Mouse (Mus musculus): ENCODE measurements around the gene Fhit. TPM values are rescaled to one million over a fixed set of nuclear protein-coding genes. Genes with fewer than 3 reads are reported as not detected.
A peak's percentile ranks its signal among the peaks of the same experiment; 100 is the strongest.

The Fhit gene
- total and polyA plus RNA-seq, 2 experiments from 2014 or later, result 9.9 to 11.8 TPM

DNA sequence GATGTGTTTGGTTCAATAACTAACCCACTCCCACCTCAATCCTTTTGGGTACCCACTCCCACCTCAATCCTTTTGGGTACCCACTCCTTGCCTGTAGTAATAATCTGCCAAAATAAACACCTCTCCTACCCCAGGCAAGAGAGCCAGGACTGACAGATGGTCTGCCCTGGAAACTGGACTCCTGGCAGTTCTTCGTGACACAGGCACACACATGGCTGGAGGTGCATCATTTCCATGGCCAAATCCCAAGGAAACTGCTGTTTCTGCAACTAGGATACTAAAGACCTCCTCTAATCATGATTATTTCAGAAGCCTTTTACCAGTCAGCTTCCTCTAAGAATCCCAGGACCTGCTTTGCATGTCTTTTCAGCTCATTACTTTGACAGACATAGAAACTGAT, 756.5 kb downstream of the Fhit start:
- DNase-seq (ENCODE audit: low spot score) (peak; percentile 27), ATAC-seq (ENCODE audit: low FRiP score) (no peak)
- no peak for TF ChIP-seq CTCF (IDR thresholded peaks at IDR 0.05)
- Histone ChIP-seq H3K9ac (replicated peaks; ENCODE audit: low read length, poor library complexity, severe bottlenecking) (no peak overlapping the region), H3K4me1 (ENCODE audit: insufficient read depth, low read length) (no peaks in the 10 kb centered on the region), H3K36me3 (ENCODE audit: insufficient read depth, low read length) (no peaks in the 10 kb centered on the region), H3K4me2 (ENCODE audit: low read depth, low read length, poor library complexity, severe bottlenecking) (no peak overlapping the region), H3K27me3 (ENCODE audit: insufficient read depth, low read length) (no peaks in the 10 kb centered on the region), H3K27ac (ENCODE audit: low read depth, low read length) (no peak overlapping the region), H3K9me3 (ENCODE audit: low read length) (no peaks in the 10 kb centered on the region), H3K4me3 (ENCODE audit: low read depth, low read length) (no peak overlapping the region)
- 72% methylated on average over 1 of the region's 1 CpGs for WGBS

DNA sequence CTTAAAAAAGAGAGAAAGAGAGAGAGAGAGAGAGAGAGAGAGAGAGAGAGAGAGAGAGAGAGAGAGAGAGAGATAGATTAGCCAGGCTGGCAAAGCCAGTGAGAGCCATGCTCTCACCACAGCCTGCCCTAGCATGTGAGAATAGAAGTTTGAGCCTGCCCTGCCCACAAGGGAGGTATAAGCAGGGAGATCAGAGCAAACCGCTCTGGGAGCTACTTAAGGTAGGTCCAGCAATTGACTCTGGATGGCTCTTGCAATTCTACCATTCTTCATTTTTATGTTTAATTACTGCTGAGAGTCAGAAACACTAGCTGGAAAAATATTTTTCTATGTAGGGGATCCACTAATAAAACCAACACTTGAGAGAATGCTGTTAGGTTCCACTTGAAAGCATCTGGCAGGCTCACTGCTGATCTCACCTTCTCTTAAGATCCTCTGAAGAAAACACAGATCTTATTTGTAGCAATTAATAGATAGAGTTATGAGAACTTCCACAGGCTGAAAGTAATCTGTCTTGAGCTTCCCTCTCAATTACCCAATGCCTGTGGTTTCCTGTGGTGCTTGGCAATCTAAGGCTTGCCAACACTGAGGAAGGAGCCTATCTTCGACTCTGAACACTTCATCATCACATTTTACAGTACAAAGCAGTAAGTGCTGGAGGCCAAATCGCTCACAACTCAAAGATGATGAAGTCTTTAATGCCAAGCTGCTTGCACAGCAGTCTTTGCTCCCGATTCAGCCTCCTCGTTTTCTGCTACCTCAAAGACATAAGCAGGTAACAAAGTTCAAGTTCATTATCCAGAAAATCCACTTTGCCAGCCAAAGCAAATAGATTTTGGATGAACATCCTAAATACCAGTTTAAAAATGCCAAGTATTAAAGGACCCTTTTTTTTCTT, 793.8 kb downstream of the Fhit start:
- no peak overlapping the region for H3K9ac ChIP-seq (replicated peaks; ENCODE audit: low read length, poor library complexity, severe bottlenecking)
- no peak overlapping the region for H3K4me2 ChIP-seq (ENCODE audit: low read depth, low read length, poor library complexity, severe bottlenecking)
- H3K9me3 ChIP-seq (ENCODE audit: low read length), result no peaks in the 10 kb centered on the region
- DNase-seq (ENCODE audit: low spot score) (peak; percentile 10), ATAC-seq (ENCODE audit: low FRiP score) (no peak)
- H3K36me3 ChIP-seq (ENCODE audit: insufficient read depth, low read length), result no peaks in the 10 kb centered on the region
- 58% methylated on average over 5 of the region's 5 CpGs for WGBS
- H3K4me1 ChIP-seq (ENCODE audit: insufficient read depth, low read length), result no peaks in the 10 kb centered on the region
- H3K27ac ChIP-seq (ENCODE audit: low read depth, low read length), result no peak overlapping the region
- H3K4me3 ChIP-seq (ENCODE audit: low read depth, low read length), result no peak overlapping the region
- no peaks in the 10 kb centered on the region for H3K27me3 ChIP-seq (ENCODE audit: insufficient read depth, low read length)
- no peak for TF ChIP-seq CTCF (IDR thresholded peaks at IDR 0.05)

DNA sequence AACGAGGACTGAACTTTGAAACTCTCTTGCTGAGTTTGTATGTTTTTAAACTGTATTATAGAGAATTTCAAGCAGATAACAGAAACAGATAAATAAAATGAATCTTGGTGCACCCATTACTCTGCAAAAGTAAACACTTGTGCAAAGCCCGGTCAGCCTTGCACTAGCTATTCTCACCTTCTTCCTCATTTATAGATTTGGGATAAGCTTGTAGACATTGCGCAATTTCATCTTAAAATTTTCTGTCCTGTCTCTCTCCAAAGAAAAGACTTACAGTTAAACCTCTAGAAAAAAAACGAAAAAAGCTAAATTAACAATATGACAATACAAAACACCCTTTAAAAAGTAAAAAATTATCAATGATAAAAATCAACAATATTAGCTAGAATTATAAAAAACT, 795.0 kb downstream of the Fhit start:
- H3K36me3 ChIP-seq (ENCODE audit: insufficient read depth, low read length), result no peaks in the 10 kb centered on the region

DNA sequence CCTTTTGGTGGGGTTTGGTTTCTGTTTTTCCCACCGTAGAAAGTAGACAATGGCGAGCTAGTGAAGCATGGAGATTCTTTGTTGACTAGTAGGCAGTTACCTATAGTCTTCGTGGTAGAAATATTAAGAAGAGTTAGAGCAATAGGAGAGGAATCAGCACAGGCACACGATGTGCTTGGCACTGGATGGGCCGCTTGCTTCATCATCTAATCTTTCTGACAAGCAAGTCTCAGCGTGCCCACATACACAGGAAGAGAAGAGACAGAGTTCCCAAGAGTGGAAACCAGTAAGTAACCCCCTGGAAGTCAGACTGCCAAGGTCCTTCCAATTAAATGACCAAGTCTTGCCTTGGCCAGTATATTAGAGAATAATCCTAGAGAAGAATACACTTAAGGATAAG, 797.6 kb downstream of the Fhit start:
- WGBS, result 57% methylated on average over 6 of the region's 6 CpGs
- no peak for DNase-seq (ENCODE audit: low spot score)
- TF ChIP-seq CTCF (IDR thresholded peaks at IDR 0.05), result no peak

More for the DNA sequence above, 795.0 kb downstream of the Fhit start:
- ATAC-seq (ENCODE audit: low FRiP score), result no peak
- no peak for TF ChIP-seq CTCF (IDR thresholded peaks at IDR 0.05)
- H3K27ac ChIP-seq (ENCODE audit: low read depth, low read length), result no peak overlapping the region
- DNase-seq (ENCODE audit: low spot score), result no peak
- no peaks in the 10 kb centered on the region for H3K9me3 ChIP-seq (ENCODE audit: low read length)
- 89% methylated on average over 4 of the region's 4 CpGs for WGBS
- H3K27me3 ChIP-seq (ENCODE audit: insufficient read depth, low read length), result no peaks in the 10 kb centered on the region
- no peak overlapping the region for H3K4me2 ChIP-seq (ENCODE audit: low read depth, low read length, poor library complexity, severe bottlenecking)
- no peaks in the 10 kb centered on the region for H3K4me1 ChIP-seq (ENCODE audit: insufficient read depth, low read length)
- no peak overlapping the region for H3K4me3 ChIP-seq (ENCODE audit: low read depth, low read length)
- H3K9ac ChIP-seq (replicated peaks; ENCODE audit: low read length, poor library complexity, severe bottlenecking), result no peak overlapping the region

DNA sequence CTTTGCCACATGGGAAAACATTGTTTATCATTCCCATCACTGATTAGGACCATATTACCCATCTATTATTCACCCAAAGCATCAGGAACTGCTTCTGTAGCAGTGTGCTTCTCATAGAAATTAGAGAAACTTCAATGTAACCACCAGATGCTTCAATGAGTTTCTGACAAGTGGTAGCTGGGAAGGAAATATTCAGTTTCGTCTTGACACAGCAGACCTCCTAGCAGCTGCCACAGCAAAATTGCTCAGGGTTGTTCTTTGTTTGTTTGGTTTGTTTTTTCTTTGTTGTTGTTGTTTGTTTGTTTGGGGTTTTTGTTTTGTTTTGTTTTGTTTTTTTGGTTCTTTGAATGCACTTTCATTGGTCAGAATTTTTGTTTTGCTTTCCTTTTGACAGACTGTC, 798.5 kb downstream of the Fhit start:
- no peak overlapping the region for H3K27ac ChIP-seq (ENCODE audit: low read depth, low read length)
- 69% methylated on average over 1 of the region's 1 CpGs for WGBS
- H3K9ac ChIP-seq (replicated peaks; ENCODE audit: low read length, poor library complexity, severe bottlenecking), result no peak overlapping the region
- TF ChIP-seq CTCF (IDR thresholded peaks at IDR 0.05), result no peak
- H3K4me1 ChIP-seq (ENCODE audit: insufficient read depth, low read length), result no peaks in the 10 kb centered on the region
- no peak overlapping the region for H3K4me2 ChIP-seq (ENCODE audit: low read depth, low read length, poor library complexity, severe bottlenecking)
- no peak overlapping the region for H3K4me3 ChIP-seq (ENCODE audit: low read depth, low read length)
- no peaks in the 10 kb centered on the region for H3K27me3 ChIP-seq (ENCODE audit: insufficient read depth, low read length)
- no peaks in the 10 kb centered on the region for H3K36me3 ChIP-seq (ENCODE audit: insufficient read depth, low read length)
- no peak for DNase-seq (ENCODE audit: low spot score)
- H3K9me3 ChIP-seq (ENCODE audit: low read length), result no peaks in the 10 kb centered on the region
- ATAC-seq (ENCODE audit: low FRiP score), result no peak

More for the DNA sequence above, 797.6 kb downstream of the Fhit start:
- H3K4me2 ChIP-seq (ENCODE audit: low read depth, low read length, poor library complexity, severe bottlenecking), result no peak overlapping the region
- no peak overlapping the region for H3K27ac ChIP-seq (ENCODE audit: low read depth, low read length)
- H3K9me3 ChIP-seq (ENCODE audit: low read length), result no peaks in the 10 kb centered on the region
- H3K4me1 ChIP-seq (ENCODE audit: insufficient read depth, low read length), result no peaks in the 10 kb centered on the region
- no peak for ATAC-seq (ENCODE audit: low FRiP score)
- no peak overlapping the region for H3K9ac ChIP-seq (replicated peaks; ENCODE audit: low read length, poor library complexity, severe bottlenecking)
- no peak overlapping the region for H3K4me3 ChIP-seq (ENCODE audit: low read depth, low read length)
- H3K36me3 ChIP-seq (ENCODE audit: insufficient read depth, low read length), result no peaks in the 10 kb centered on the region
- no peaks in the 10 kb centered on the region for H3K27me3 ChIP-seq (ENCODE audit: insufficient read depth, low read length)

GRCm38 (mm10) chr14:10345905-10346304, 815.9 kb downstream of the Fhit start:
- no peaks in the 10 kb centered on the region for H3K36me3 ChIP-seq (ENCODE audit: insufficient read depth, low read length)
- no peak overlapping the region for H3K4me3 ChIP-seq (ENCODE audit: low read depth, low read length)
- no peaks in the 10 kb centered on the region for H3K27me3 ChIP-seq (ENCODE audit: insufficient read depth, low read length)
- no peaks in the 10 kb centered on the region for H3K9me3 ChIP-seq (ENCODE audit: low read length)
- no peak overlapping the region for H3K27ac ChIP-seq (ENCODE audit: low read depth, low read length)
- ATAC-seq (ENCODE audit: low FRiP score) (no peak), DNase-seq (ENCODE audit: low spot score) (no peak)
- no peak overlapping the region for H3K4me2 ChIP-seq (ENCODE audit: low read depth, low read length, poor library complexity, severe bottlenecking)
- H3K9ac ChIP-seq (replicated peaks; ENCODE audit: low read length, poor library complexity, severe bottlenecking), result no peak overlapping the region
- H3K4me1 ChIP-seq (ENCODE audit: insufficient read depth, low read length), result no peaks in the 10 kb centered on the region
- TF ChIP-seq CTCF (IDR thresholded peaks at IDR 0.05), result no peak

Data from midbrain, postnatal 0 days (tissue).